Mouse (Mus musculus) adrenal gland, adult 2 months (tissue): ENCODE measurements at regions not wholly inside any gene's neighbourhood (a gene's known extent, or its start where the extent isn't known, plus 50 kb on each side); places are given as distances from the start of the nearest gene placed in this dataset.

Experiments
- DNase-seq: peaks from one replicate; pipeline ENCODE4 v3.0.0; 2021

DNA sequence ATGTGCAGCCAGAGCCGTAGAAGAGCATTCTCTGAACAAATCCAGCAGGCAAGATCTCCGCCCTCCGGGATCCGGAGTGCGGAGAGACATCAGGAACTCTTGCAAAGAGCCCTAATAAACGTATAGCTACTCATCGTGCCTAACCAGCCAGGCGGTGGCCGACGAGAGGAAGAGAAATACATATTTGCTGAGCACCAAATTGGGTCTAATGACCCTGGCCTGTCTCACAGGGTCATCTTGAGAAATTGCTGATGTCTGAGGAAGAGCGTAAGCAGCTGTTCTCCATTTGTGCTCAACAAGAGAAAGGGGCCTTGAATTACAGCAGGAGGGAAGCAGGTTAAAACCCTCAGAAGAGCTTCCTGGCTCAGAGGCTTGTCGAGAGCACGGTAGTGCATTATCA lies 92.8 kb upstream of the Zfp703 start:
- no peak for DNase-seq

GRCm38 (mm10) chr8:26885365-26885764 lies 91.8 kb upstream of the Zfp703 start:
- no peak for DNase-seq

GRCm38 (mm10) chr8:26886783-26887486 lies 90.2 kb upstream of the Zfp703 start:
- no peak for DNase-seq

- DNase-seq = no peak
Measured at GRCm38 (mm10) chr8:26887551-26887950, 89.6 kb upstream of the Zfp703 start.

- DNase-seq = no peak
Measured at GRCm38 (mm10) chr8:26888050-26888449, 89.1 kb upstream of the Zfp703 start.

DNA sequence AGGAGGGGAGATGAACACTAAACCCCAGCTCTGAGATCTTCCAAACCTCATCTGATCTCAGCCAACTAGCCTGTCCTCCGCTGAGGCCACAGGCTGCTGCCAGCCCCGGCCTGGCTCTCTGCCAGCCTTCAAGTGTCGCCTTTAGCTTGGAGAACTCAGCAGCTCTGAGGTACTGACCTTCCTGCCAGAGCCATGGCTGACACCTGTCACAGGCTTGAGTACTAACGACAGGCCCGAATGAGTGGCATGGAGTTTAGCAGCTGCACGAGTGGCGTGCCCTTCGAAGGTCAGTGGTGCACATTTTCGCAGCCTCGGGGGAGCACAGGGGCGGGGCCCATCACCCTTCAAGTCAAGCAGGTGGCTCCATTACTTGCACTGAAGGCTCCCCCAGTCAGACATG lies 85.2 kb upstream of the Zfp703 start:
- peak; percentile 59 for DNase-seq

- DNase-seq = no peak
Measured at GRCm38 (mm10) chr8:26892380-26892779, 84.7 kb upstream of the Zfp703 start.

DNA sequence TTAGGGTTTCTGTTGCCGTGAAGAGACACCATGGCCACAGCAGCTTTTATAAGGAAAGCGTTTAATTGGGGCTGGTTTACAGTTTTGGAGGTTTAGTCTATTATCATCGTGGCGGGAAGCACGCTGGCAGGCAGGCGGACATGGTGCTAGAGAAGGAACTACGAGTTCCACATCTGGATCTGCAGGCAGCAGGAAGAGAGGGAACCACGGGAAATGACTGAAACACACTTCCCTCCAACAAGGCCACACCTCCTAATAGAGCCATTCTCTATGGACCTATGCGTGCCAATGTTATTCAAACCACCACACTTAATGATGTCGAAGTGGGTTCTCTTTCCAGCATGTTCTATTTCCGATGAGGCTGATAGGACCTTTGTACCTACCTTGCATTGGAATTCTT lies 81.3 kb upstream of the Zfp703 start:
- DNase-seq = no peak

DNA sequence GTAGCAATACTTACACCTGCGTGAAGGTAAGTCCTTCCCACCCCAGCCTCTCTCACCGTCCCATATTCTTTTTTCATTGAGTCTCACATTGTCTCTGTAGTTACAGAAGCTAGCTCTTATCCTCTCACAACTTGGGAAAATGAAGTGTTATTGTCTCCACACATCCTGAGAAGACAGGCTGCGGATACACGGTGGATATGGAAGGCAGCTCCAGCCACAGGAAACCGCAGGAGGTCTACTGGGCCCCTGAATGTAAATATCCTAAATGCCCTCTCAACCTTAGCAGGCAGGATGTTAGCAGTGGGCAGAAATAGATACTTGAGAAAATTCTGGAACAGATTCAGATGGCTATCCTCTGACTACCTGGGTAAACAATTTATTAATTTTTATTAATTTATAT lies 73.8 kb upstream of the Zfp703 start:
- no peak for DNase-seq

GRCm38 (mm10) chr8:26906257-26906656 lies 70.9 kb upstream of the Zfp703 start:
- DNase-seq = peak; percentile 33

- DNase-seq = no peak
Measured at GRCm38 (mm10) chr8:26907347-26908170, 69.6 kb upstream of the Zfp703 start.

DNA sequence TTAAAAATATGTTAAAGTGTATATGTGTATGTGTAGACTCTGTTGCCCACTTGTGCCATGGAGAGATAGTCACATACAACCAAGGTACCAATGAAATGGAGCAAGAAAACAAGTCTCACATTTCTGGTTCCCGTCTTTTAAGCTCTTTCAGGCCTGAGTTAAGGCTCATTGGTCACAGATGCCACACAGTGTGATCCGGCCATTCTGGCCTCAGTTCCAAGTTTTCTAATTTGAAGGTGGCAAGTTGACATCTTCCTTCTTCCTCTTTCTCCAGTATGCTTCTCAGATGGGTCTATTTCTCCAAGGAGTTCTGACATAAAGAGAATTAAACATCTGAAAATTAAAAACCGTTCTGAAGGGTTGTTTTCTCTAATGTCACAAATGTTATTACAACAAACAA lies 66.9 kb upstream of the Zfp703 start:
- no peak for DNase-seq

DNA sequence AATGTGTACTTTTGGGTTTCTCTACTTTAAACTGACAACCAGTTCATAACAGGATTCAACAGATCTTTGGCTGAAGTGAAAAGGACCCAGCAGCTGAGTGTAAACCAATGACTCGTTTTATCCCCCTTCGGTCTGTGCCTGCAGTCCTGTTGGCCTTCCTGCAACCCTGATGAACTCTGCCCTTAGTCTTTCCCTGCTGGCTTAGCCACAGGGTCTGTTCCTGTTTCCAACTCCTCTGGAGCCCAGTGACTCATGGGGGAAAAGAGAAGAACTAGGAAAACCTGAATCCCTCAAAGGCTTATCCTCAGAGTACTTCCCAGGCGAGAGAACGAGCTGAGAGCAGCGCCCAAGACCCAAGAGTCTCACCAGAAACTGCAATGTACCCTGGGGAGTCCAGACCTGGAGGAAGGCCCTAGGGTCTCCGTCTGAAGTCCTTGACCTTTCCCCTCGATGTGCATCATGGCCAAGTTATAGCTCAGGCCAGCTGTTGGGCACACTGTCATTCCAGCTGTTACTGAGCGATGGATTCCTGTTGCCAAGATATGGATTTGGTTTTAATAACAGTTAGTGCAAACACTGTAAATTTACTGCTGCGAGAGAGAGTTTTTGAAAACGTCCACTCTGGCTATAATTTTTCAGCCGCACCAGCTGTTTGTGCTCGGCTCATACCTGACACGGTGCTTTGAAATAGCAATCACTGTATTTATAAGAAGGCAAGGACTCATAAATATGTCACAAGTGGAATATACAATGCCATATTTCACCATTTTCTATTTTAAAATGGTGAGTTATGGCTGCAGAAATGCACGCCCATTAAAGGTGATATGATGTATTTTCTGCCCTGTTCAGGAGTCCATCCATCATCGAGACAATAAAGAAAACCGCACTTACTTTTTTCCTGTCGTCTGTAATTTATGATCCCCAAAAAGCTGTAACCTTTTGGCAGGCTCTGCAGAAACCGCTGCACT lies 63.3 kb upstream of the Zfp703 start:
- peak; percentile 20 for DNase-seq

- peak; percentile 80 for DNase-seq
Measured at GRCm38 (mm10) chr8:26915731-26916130, 61.4 kb upstream of the Zfp703 start.

DNA sequence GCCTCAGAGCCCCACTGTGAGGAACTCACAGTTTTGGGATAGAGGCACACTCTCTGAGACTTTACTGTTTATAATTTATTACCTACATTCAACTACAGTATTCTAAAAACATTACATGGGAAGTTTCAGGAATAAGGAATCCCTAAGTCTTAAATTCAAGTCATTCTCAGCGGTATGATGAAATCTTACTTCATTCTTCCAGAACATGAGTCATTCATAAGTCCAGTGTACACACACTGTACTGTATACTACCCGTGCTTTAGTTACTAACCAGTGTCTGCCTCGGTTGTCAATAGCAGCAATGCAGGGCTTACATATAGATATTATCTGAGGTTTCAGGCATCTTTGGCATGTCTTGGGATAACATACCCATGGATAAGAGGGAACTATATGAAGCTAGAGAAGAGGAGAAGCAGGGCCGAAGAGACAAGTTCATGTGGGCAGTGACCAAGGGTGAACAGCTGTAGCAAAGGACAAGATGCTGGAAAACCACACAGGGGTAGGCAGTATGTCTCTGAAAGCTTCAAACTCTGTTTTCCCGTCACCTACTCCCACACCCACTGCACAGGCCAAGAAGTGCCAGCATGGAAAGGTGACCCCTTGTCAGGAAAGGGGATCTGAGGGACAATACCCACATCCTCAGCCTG lies 55.5 kb upstream of the Zfp703 start:
- no peak for DNase-seq

DNA sequence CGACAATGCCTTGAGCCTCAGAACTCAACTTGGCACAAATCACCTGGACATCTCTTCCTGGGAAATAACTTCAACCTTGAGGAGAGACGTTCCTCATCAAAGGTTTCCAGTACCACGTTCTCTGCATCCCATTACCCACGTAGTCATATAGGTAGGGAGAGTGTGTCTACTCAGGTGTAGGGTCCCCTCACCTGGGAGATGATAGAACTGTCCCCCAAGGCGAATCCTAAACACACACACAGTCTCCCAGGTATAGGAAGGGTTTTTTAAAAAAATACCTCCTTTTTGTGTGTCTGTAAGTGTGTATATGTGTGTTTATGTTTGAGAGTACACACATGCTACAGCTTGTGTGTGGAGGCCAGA lies 55.0 kb upstream of the Zfp703 start:
- no peak for DNase-seq

- no peak for DNase-seq
Measured at GRCm38 (mm10) chr8:26923166-26923565, 54.0 kb upstream of the Zfp703 start.
